Mouse (Mus musculus) hindbrain, embryonic 13.5 days (tissue): ENCODE measurements at regions not wholly inside any gene's neighbourhood (a gene's known extent, or its start where the extent isn't known, plus 50 kb on each side); places are given as distances from the start of the nearest gene placed in this dataset.

Experiments used
- ATAC-seq: fragments of 200-750 bp; cut with Nextera tagmentation; 2 replicates; pipeline ENCODE4 v1.8.0; 2017; ENCODE audit warnings: moderate TSS enrichment; ENCODE audit not compliant: low FRiP score
- H3K27ac ChIP-seq: fragments of 300-500 bp; sonication (generic); 2 replicates; pipeline ENCODE4 v1.5.1; 2015; ENCODE audit warnings: inconsistent platforms, mild to moderate bottlenecking, moderate library complexity
- H3K27me3 ChIP-seq: fragments of 300-500 bp; sonication (generic); 2 replicates; pipeline ENCODE4 v1.6.1; 2015; ENCODE audit warnings: mild to moderate bottlenecking, inconsistent platforms
- H3K36me3 ChIP-seq: fragments of 300-500 bp; sonication (generic); 2 replicates; pipeline ENCODE4 v1.6.1; 2015; ENCODE audit warnings: mild to moderate bottlenecking, inconsistent platforms
- H3K4me1 ChIP-seq: fragments of 300-500 bp; sonication (generic); replicated peaks from 2 replicates; pipeline ENCODE4 v1.6.1; 2015; ENCODE audit warnings: inconsistent platforms
- H3K4me2 ChIP-seq: fragments of 300-500 bp; sonication (generic); 2 replicates; pipeline ENCODE4 v1.6.1; 2015; ENCODE audit warnings: inconsistent platforms, mild to moderate bottlenecking, moderate library complexity
- H3K4me3 ChIP-seq: fragments of 300-500 bp; sonication (generic); 2 replicates; pipeline ENCODE4 v1.5.1; 2015; ENCODE audit warnings: mild to moderate bottlenecking, inconsistent platforms
- H3K9ac ChIP-seq: fragments of 300-500 bp; sonication (generic); 2 replicates; pipeline ENCODE4 v1.6.1; 2015; ENCODE audit warnings: mild to moderate bottlenecking, inconsistent platforms
- H3K9me3 ChIP-seq: fragments of 300-500 bp; sonication (generic); 2 replicates; pipeline ENCODE4 v1.6.1; 2016; ENCODE audit warnings: inconsistent platforms
- WGBS: fragments of 180-500 bp; shearing (Covaris S2); methylation state at CpG from one replicate; pipeline ENCODE4 v1.1.7; 2015; 5-methylcytosine and 5-hydroxymethylcytosine counted together

DNA sequence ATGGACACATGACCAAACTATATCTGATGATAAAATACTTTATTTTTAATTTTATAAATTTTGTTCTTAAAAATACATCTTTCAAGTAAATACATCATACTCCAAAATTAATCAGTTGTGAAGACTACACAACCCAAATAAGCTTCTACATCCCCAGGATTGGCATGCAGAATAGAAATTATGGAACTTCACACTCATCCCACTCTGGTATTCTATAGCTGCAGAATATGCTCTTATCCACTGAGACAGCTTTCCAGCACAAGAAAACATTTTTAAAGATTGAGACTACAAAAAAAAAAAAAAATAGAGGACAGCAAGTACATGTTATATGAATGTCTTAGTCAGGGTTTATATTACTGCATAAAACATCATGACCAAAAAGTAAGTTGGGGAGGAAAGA, 94.4 kb downstream of the Gm11232 start:
- H3K4me2 ChIP-seq = no peak overlapping the region
- H3K27ac ChIP-seq = no peak overlapping the region
- H3K27me3 ChIP-seq = no peaks in the 10 kb centered on the region
- H3K9ac ChIP-seq = no peak overlapping the region
- H3K36me3 ChIP-seq = no peaks in the 10 kb centered on the region
- no peaks in the 10 kb centered on the region for H3K4me1 ChIP-seq
- no peak overlapping the region for H3K4me3 ChIP-seq
- no peaks in the 10 kb centered on the region for H3K9me3 ChIP-seq
- no peak for ATAC-seq

DNA sequence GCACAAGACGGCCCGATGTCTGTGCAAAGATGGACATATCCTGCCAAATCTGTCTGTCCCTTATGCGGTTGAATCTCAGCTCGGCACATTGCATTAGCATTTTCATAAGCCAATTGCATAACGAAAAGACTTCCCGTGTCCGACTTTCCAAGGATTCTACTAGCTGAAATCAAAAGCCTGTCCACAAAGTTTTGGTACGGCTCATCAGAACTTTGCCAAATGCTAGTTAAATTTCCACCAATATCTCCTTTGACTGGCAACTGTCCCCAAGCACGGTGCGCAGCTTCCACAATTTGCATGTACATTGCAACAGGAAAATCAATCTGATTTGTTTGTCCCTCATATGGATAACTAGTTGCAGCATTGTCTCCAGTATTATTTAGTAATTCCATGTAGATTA, 117.2 kb downstream of the Gm11232 start:
- H3K9ac ChIP-seq = no peak overlapping the region
- H3K27me3 ChIP-seq = no peaks in the 10 kb centered on the region
- WGBS = 96% methylated on average over 10 of the region's 10 CpGs
- no peaks in the 10 kb centered on the region for H3K4me1 ChIP-seq
- H3K27ac ChIP-seq = no peak overlapping the region
- no peak overlapping the region for H3K4me3 ChIP-seq
- H3K36me3 ChIP-seq = no peaks in the 10 kb centered on the region
- no peak overlapping the region for H3K4me2 ChIP-seq
- no peak for ATAC-seq
- H3K9me3 ChIP-seq = no peaks in the 10 kb centered on the region; the same call in 1 of the 2 replicates

DNA sequence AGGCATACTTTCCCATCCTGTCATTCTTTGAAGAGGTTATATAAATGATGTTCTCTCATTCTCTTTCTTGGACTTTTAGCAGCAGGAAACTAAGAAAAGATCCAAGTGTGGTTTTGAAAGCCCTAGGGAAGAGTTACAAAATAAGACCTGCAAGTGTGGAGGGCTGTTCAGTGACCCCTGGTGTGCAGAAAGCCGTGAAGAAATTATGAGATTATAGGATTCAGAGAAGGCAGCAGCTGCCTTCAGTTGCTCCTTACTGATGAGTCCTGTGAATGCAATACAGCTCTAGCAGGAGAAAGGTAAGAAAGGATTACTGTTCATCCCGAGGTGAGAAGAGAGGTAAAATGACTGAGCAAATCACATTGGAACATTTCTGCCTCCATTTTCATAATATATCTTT, 130.7 kb downstream of the Gm11232 start:
- H3K4me1 ChIP-seq = peaks cover 7% of the 10 kb centered on the region; the same call in 1 of the 2 replicates
- no peak overlapping the region for H3K9ac ChIP-seq
- H3K4me2 ChIP-seq = no peak overlapping the region
- no peak for ATAC-seq
- 0 out of 2 replicates have a peak, but pooled peaks cover 5% of the 10 kb centered on the region for H3K9me3 ChIP-seq
- H3K27me3 ChIP-seq = no peaks in the 10 kb centered on the region
- H3K4me3 ChIP-seq = no peak overlapping the region
- no peak overlapping the region for H3K27ac ChIP-seq
- H3K36me3 ChIP-seq = no peaks in the 10 kb centered on the region
- 39% methylated on average over 2 of the region's 2 CpGs for WGBS

DNA sequence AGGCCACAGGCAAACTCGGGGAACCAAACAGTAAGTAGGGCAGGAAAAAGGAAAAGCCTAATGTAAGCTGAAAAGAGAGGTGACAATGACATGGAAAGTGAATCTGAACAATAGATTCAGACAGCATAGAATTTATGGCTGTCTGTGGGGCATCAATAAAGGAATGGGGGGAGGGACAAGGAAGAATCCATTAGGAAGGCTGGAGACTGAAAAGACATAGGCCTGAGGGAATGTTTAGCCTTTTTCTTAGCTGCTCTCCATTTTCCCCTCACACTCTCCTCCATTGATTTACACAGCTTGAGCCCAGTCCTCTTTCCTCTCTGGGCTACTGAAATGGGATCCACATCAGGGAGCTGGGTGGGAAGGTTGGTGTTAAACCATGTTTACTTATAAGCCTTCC, 131.1 kb downstream of the Gm11232 start:
- H3K4me1 ChIP-seq = peaks cover 7% of the 10 kb centered on the region; the same call in 1 of the 2 replicates
- H3K9me3 ChIP-seq = 0 out of 2 replicates have a peak, but pooled peaks cover 5% of the 10 kb centered on the region
- H3K36me3 ChIP-seq = no peaks in the 10 kb centered on the region
- no peak overlapping the region for H3K27ac ChIP-seq
- no peak overlapping the region for H3K4me3 ChIP-seq
- ATAC-seq = no peak
- no peak overlapping the region for H3K4me2 ChIP-seq
- H3K9ac ChIP-seq = no peak overlapping the region
- H3K27me3 ChIP-seq = no peaks in the 10 kb centered on the region
- 11% methylated on average over 1 of the region's 1 CpGs for WGBS

DNA sequence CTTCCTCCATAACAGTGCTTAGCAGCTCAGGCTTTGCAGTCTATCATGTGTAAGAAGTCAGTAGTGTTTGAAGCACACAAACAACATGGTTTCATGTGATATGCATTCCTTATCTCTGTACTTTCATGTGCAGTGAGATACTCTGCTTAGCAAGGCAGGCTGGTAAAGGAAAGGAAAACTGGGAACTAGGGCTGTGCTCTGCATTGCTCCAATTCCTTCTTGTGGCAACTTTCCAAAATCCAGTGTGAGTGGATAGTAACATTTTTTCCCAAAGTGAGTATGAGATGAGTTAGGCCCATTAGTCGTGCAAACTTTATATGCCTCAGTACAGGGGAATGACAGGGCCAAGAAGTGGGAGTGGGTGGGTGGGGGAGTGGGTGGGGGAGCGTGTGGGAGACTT, 133.0 kb downstream of the Gm11232 start:
- H3K27me3 ChIP-seq = no peaks in the 10 kb centered on the region
- H3K9ac ChIP-seq = no peak overlapping the region
- no peak overlapping the region for H3K4me3 ChIP-seq
- H3K4me1 ChIP-seq = peaks cover 7% of the 10 kb centered on the region; the same call in 1 of the 2 replicates
- ATAC-seq = no peak
- WGBS = 86% methylated on average over 2 of the region's 2 CpGs
- H3K4me2 ChIP-seq = no peak overlapping the region
- H3K36me3 ChIP-seq = no peaks in the 10 kb centered on the region
- 0 out of 2 replicates have a peak, but pooled peaks cover 5% of the 10 kb centered on the region for H3K9me3 ChIP-seq
- H3K27ac ChIP-seq = no peak overlapping the region

DNA sequence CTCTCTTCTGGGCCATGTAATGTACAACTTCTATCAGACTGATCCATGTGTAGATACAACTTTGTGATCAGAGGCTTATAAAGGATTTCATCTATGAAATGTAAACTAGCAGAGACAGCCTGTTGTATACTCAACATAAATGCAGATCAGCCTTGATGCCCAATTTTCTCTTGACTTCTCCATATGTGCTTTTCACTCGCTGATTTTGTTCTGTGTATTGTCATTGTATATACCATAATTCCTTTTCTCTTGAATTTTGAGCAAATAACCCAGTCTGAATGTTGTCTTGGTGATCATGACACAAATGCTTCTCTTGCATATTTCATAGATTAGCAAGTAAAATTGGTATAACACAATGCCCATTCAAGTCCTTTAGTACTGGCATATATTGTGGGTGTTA, 144.0 kb downstream of the Gm11232 start:
- no peaks in the 10 kb centered on the region for H3K27me3 ChIP-seq
- H3K4me3 ChIP-seq = no peak overlapping the region
- WGBS = 91% methylated on average over 1 of the region's 1 CpGs
- H3K36me3 ChIP-seq = no peaks in the 10 kb centered on the region
- no peaks in the 10 kb centered on the region; the same call in 1 of the 2 replicates for H3K9me3 ChIP-seq
- no peak for ATAC-seq
- H3K4me2 ChIP-seq = no peak overlapping the region
- H3K4me1 ChIP-seq = no peaks in the 10 kb centered on the region
- H3K27ac ChIP-seq = no peak overlapping the region
- no peak overlapping the region for H3K9ac ChIP-seq

DNA sequence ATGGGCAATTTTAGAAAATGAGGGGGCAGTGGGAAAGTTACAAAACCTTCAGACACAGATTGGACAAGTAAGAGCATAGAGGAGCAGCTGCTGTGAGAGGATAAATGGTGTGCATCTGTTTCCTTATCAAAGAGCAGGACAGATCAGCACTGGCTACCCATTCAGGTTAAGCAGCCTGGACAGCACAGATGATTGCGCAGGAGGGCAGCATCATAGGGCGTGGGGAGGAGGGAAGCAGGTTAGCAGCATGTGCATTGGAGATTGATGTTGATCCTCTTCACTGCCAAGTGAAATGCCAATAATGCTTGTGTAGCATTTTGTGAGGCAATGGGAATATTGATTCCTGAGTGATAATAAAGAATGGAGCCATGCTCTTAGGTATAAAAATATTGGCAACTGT, 171.9 kb downstream of the Gm11232 start:
- H3K9ac ChIP-seq = no peak overlapping the region
- H3K27ac ChIP-seq = no peak overlapping the region
- H3K4me2 ChIP-seq = no peak overlapping the region
- WGBS = 77% methylated on average over 2 of the region's 2 CpGs
- ATAC-seq = no peak
- H3K4me3 ChIP-seq = no peak overlapping the region
- no peaks in the 10 kb centered on the region for H3K27me3 ChIP-seq
- H3K36me3 ChIP-seq = no peaks in the 10 kb centered on the region
- H3K9me3 ChIP-seq = no peaks in the 10 kb centered on the region
- H3K4me1 ChIP-seq = no peaks in the 10 kb centered on the region

DNA sequence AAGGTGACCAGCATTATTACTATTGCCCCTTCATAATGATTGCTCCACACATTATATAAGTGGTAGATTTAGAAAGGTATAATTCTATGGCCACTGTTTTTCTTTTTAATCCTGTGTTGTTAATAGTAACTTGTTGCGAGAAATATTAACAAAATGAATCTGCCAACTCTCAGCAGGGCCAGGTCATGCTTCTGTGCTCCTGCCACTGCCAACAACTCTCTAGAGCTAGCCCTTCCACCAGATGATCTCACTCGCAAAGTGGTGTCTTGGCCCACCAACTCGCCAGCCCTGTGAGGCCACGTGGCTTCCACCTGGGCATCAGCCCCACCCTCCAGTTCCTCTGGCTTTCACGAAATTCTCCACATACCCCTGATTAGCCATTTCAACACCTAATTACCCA, 197.1 kb downstream of the Gm11232 start:
- H3K4me2 ChIP-seq = no peak overlapping the region
- no peak overlapping the region for H3K27ac ChIP-seq
- no peaks in the 10 kb centered on the region for H3K27me3 ChIP-seq
- no peak overlapping the region for H3K9ac ChIP-seq
- H3K4me3 ChIP-seq = no peak overlapping the region
- no peak for ATAC-seq
- no peaks in the 10 kb centered on the region for H3K36me3 ChIP-seq
- no peaks in the 10 kb centered on the region for H3K4me1 ChIP-seq
- 88% methylated on average over 5 of the region's 5 CpGs for WGBS
- H3K9me3 ChIP-seq = no peaks in the 10 kb centered on the region

DNA sequence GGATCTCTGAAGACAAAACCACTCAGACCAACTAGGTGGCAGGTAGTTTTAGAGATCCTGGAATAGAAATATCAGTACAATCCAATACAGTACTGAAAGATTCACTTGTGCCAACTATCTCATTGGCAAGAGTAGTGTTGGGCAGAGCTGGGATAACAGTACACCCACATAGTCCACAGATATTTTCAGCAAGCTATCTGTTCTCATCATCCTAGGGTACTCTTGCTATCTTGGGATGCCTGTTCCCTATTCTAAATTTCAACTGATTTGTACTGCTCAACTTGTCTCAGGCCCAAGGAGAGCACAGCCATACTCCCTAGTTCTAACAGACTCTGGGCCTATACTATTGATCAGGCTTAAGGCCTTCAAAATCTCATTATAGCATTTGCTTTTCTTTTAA, 218.6 kb downstream of the Gm11232 start:
- H3K27ac ChIP-seq = no peak overlapping the region
- no peak overlapping the region for H3K4me3 ChIP-seq
- no peaks in the 10 kb centered on the region for H3K27me3 ChIP-seq
- H3K9me3 ChIP-seq = no peaks in the 10 kb centered on the region
- no peaks in the 10 kb centered on the region for H3K36me3 ChIP-seq
- no peaks in the 10 kb centered on the region for H3K4me1 ChIP-seq
- ATAC-seq = no peak
- H3K9ac ChIP-seq = no peak overlapping the region
- H3K4me2 ChIP-seq = no peak overlapping the region

DNA sequence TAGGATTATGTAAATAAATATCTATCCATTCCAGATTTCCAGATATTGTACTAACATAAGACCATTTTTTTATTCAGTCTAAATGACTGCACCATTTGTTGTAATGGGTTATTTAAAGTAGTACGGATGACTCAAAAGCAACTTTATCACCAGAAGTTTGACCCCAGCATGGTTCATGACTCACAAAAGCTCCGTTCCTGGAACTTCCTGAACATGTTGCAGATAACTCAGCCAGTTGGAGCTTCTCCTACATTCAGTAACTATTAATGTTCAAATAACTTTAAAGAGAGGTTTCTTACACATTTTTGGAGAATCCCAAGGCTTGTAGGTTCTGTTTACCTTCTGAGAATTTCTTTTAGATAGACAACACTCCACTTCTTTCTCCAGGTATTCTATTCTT, 219.8 kb downstream of the Gm11232 start:
- Histone ChIP-seq H3K9ac (no peak overlapping the region), H3K9me3 (no peaks in the 10 kb centered on the region), H3K4me3 (no peak overlapping the region), H3K27ac (no peak overlapping the region), H3K4me2 (no peak overlapping the region), H3K36me3 (no peaks in the 10 kb centered on the region), H3K27me3 (no peaks in the 10 kb centered on the region), H3K4me1 (no peaks in the 10 kb centered on the region)
- WGBS = 81% methylated on average over 2 of the region's 2 CpGs
- ATAC-seq = no peak

DNA sequence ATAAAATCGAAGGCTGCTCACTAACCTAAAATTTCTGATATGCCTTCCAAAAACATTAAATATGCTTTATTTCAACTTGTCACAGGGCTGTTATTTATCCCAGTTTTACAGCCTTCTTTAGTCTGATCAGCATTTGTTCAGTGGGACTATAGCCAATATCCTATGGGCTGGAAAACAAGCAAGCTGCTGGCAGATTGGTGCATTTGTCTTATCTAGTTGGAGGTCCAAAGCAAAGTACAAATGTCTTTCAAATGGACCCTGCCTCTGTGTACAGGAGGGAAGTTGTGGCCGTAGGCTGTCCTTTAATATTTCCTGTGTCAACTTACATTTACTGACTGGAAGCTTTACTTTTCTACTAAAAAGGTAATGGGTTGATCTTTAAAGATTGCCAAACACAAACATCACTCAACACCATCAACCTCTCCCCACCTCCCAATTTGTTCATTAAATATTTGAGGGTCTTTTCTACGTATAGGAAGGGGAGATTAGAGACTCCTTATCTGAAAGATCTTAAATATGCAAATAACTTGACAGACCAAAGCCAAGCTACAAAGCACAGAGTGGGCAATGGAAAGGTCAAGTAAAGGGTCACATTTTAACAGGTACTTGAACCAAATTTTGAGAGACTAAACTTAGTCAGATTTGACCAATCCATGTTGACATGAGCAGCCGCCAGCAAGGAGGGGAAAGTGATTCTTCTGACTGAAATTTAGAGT, 233.4 kb downstream of the Gm11232 start:
- no peaks in the 10 kb centered on the region for H3K4me1 ChIP-seq
- ATAC-seq = no peak
- no peak overlapping the region for H3K27ac ChIP-seq
- 89% methylated on average over 4 of the region's 4 CpGs for WGBS
- H3K9me3 ChIP-seq = no peaks in the 10 kb centered on the region
- no peak overlapping the region for H3K4me3 ChIP-seq
- no peaks in the 10 kb centered on the region for H3K36me3 ChIP-seq
- no peak overlapping the region for H3K9ac ChIP-seq
- no peak overlapping the region for H3K4me2 ChIP-seq
- 0 out of 2 replicates have a peak, but pooled peaks cover 4% of the 10 kb centered on the region for H3K27me3 ChIP-seq

DNA sequence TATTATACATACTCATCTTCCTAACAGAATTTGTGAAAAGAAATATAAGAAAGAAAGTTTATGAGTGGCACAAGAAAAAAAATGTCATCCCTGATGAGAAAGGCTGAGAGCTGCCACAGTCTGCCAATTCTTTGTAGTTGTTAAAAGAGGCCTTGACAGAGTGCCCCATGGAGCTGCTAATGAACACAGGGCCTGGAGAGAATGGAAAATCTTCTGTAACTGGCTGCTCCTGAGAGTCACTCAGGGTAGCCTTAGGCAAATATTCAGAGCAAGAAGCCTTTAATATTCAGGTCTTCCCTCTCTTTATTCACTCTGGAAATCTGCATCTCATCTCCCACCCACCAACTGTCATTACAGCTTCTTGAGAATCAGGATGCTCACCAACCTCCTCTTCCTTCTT, 237.0 kb downstream of the Gm11232 start:
- Histone ChIP-seq H3K27ac (no peak overlapping the region), H3K4me2 (no peak overlapping the region), H3K36me3 (no peaks in the 10 kb centered on the region), H3K27me3 (0 out of 2 replicates have a peak, but pooled peaks cover 4% of the 10 kb centered on the region), H3K4me3 (no peak overlapping the region), H3K9me3 (no peaks in the 10 kb centered on the region), H3K4me1 (no peaks in the 10 kb centered on the region; the same call in 1 of the 2 replicates), H3K9ac (no peak overlapping the region)
- ATAC-seq = no peak

DNA sequence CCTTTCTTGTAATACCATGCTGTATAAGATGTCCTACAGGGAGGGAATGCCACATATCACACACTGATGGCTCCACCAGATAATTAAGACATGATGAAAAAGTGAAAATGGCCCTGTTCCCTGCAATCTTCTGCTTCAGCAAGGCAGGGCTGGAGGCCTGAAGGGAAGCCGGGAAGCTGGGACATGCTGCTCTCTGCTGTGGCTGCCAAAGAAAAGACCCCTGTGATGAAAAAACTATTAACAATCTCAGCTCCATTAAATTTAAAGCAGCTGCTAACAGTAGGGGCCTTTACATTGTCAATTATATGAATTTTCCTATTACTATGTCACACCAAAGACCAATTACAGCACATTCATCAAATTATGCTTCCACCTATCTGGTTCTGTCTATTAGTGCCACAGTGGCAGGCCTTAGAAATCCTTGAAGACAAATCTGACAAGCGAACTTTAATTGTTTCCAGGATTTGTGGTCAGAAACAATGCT, 239.8 kb downstream of the Gm11232 start:
- Histone ChIP-seq H3K4me2 (no peak overlapping the region), H3K36me3 (no peaks in the 10 kb centered on the region), H3K4me3 (no peak overlapping the region), H3K27ac (no peak overlapping the region), H3K9ac (no peak overlapping the region), H3K9me3 (0 out of 2 replicates have a peak, but pooled peaks cover 8% of the 10 kb centered on the region), H3K27me3 (no peaks in the 10 kb centered on the region), H3K4me1 (no peaks in the 10 kb centered on the region; the same call in 1 of the 2 replicates)
- WGBS = 40% methylated on average over 2 of the region's 2 CpGs
- ATAC-seq = peak; percentile 95
